Mouse (Mus musculus) MN1 (cell line): ENCODE results near the gene Cpm.
"Not testable (repeated sequence)": the region's sequence is repeated elsewhere in the genome, so short reads cannot be mapped to it uniquely, and the experiment has no call there.

Experiments
- DNase-seq: peaks from one replicate; pipeline ENCODE4 v3.0.0-alpha.2; 2016; ENCODE audit warnings: low spot score

Gene Cpm

DNA sequence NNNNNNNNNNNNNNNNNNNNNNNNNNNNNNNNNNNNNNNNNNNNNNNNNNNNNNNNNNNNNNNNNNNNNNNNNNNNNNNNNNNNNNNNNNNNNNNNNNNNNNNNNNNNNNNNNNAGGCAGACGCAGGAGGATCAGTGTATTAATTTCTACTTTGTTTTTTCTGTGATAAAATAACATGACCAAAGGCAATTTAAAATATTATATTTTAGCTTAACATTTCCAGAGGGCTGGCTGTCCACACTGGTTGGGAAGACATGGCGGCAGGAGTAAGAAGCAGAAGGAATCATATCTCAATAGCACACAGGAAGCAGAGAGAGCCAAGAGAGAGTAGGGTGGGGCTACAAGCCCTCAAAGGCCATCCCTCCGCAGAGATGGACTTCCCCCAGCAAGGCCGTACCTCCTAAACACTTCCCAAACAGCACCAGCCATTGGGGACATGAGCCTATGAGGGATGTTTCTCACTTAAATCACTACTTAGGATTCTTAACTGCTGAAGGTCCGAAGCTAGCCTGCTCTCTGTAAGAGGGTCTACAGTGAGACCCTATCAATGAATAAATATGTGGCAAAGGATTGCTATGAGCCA, 94.9 kb downstream of the Cpm start:
- no peak for DNase-seq

- DNase-seq, result no peak
Measured at GRCm38 (mm10) chr10:117724804-117725361, 95.6 kb downstream of the Cpm start.

- no peak for DNase-seq
Measured at GRCm38 (mm10) chr10:117725671-117726070, 96.4 kb downstream of the Cpm start.

- no peak for DNase-seq
Measured at GRCm38 (mm10) chr10:117726350-117726749, 97.0 kb downstream of the Cpm start.

DNA sequence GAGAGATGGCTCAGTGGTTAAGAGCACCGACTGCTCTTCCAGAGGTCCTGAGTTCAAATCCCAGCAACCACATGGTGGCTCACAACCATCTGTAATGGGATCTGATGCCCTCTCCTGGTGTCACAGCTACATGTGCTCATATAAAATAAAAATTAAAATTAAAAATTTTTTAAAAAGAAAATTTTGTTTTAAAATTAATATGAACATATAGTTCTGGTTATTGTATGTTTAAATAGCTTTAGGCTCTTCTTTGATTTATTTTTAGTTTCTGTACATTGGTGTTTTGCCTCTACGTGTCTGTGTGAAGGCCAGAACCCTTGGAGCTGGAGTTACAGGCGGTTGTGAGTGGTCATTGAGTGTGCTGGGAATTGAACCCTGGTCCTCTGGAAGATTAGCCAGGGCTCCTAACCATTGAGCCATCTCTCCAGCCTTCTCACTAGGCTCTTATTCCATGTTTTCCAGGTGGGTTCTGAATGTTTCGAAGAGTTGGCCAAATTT, 97.6 kb downstream of the Cpm start:
- DNase-seq, result no peak

DNA sequence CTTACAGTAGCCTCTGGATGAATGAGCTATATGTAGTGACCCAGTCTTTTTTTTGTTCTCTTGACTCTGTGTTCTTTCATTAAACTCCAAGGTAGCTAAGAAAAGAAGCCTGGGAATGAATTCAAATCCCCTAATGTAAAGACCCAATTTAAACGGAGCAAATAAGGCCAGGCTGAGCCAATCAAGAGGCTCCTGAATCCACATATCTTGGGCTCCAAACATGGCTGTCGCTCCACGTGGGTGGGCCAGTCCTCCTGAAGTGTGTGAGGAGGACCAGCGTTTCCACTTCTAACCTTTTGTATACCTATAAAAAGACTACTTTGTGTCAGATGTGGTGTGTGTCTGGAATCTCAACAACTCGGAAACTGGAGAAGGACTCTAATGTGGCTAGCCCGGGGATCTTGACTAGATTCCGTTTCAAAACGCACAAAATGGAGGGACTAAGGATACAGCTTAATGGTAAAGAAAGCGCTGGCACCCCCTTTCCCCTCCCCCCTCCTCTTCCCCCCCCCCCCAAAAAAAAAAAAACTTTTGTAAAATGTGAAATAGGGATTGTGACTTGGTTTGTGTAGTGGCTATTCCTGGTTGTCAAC, 98.3 kb downstream of the Cpm start:
- DNase-seq, result no peak

DNA sequence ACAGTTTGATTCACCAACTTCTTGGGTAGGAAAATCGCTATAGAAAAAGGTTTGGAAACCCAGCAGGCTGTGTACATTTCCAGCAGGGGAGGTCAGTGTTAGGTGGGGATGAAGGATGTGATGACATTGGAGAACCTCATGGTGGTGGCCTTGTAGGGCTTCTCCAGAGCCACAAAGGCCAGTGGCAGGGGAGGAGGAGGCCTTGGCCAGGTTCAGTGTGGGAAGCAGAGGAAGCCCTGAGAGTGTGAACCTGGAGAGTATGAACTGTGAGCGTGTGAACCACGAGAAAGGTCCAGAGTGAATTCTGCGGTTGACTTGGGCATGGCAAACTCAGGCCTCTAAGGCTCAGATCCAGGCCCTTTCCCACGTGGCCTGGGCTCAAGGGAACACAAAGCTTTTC, 99.3 kb downstream of the Cpm start:
- no peak for DNase-seq

GRCm38 (mm10) chr10:117729139-117729814, 100.0 kb downstream of the Cpm start:
- no peak for DNase-seq

DNA sequence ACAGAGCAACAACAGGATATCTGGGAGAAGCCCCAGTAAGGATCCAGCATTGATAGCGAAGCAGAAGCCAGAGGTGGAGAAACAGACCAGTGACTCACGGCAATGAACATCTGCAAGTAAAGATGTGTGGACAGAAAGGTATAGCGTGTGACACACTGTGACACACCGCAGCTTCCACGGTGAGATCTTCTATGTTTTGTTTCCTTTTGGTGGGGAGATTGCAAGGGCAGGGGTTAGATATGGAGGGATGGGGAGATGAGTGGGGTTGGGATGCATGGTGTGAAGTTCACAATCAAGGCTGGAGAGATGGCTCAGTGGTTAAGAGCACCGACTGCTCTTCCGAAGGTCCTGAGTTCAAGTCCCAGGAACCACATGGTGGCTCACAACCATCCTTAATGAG, 100.8 kb downstream of the Cpm start:
- no peak for DNase-seq

- no peak for DNase-seq
Measured at GRCm38 (mm10) chr10:117730637-117731203, 101.4 kb downstream of the Cpm start.

GRCm38 (mm10) chr10:117731244-117732101, 102.2 kb downstream of the Cpm start:
- DNase-seq, result peak; percentile 75

DNA sequence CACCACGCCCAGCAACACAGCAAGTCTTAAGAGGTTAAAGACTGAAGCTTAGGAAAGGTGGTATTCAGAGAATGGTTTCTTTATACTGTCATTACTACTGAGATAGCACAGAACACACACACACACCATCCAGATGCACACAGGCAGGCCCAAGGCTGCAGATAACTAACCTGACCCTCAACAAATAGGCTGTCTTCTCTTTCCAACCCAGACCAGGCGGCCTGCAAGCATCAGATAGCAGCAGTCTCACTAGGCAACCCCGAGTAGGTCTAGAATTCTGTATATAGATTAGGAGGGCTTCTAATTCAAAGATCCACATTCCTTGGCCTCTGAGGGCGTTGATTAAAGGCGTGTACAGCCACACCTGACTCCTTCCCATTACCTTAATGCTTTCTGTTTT, 102.9 kb downstream of the Cpm start:
- DNase-seq, result no peak

DNA sequence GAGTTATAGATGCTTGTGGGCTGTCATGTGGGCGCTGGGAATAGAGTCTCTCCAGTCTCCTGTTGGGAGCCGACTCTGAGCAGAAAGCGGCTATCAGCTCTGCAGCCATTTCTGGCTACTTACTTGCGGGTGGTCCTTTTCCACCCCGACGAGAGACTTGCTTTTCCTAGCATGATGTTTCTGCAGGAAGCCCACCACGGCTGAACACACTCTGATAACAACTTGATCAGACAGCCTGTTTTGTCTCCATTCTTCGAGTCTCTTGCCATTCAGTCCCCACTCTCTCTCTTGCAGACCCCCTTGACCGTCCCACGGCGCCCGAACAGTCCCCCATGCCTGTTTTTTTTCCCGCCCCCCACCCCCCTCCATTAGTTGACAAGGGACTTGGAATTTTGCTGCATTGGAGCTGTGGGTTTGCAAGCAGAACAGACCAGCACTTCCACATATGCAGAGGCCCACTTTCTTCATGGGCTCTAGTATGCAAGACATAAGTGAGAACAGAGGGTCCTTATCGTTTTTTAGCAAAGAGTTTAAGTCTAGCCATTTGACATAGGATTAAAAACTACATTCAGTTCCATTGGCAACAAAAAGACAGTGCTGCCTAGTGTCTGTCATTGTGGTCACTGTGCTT, 103.8 kb downstream of the Cpm start:
- DNase-seq, result no peak

- not testable (repeated sequence) for DNase-seq
Measured at GRCm38 (mm10) chr10:117733626-117734025, 104.3 kb downstream of the Cpm start.

DNA sequence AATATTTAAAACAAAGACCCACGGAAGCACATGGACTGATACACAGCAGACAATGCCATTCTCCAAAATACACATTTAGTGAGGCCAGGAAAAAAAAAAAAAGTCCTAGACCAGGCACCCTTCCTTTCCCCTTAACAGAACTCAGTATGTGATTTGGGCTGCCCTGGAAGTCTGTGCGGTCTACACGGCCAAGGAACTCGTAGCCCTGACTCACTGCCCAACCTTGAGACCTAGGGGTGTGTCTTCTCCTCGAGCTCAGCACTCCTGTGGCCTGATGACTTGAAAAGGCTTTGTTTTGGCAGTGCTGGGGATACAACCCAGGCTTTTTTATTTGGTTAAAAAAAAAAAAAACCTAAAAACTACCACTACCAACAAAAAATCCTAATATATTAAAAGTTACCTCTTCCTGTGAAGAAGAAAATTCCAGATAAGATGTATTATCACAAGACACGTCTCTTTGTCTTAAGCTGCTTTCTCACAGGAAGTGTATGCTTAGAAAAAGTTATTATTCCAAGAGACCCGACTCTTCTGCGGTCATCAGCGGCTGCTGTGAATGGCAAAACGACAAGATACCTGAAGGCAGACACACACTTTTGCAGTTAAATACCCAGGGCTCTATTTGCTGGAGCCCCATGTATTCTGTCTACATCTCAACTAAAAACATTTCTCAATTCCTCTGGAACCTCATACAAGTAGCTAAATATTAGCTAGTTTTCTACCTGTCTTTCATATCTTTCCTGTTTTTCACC, 105.0 kb downstream of the Cpm start:
- not testable (repeated sequence) for DNase-seq

- DNase-seq, result not testable (repeated sequence)
Measured at GRCm38 (mm10) chr10:117735396-117735795, 106.1 kb downstream of the Cpm start.

GRCm38 (mm10) chr10:117736573-117736972, 107.3 kb downstream of the Cpm start:
- no peak for DNase-seq
